Mouse (Mus musculus) ES-E14 (cell line): Measurements from ENCODE around the gene Sapcd2. TPM values are rescaled to one million over a fixed set of nuclear protein-coding genes. Genes with fewer than 3 reads are reported as not detected.

ENCODE experiments used
- DNase-seq: peaks from one replicate; pipeline ENCODE4 v3.0.0-alpha.2; 2013; ENCODE audit warnings: low read depth, low spot score
- H3K27ac ChIP-seq: 2 replicates; pipeline ENCODE4 v1.5.1; 2012; ENCODE audit warnings: low read depth, mild to moderate bottlenecking, low read length, moderate library complexity, mixed read lengths; ENCODE audit not compliant: poor library complexity, insufficient read depth, severe bottlenecking
- H3K36me3 ChIP-seq: 2 replicates; pipeline ENCODE4 v1.6.1; 2012; ENCODE audit warnings: mild to moderate bottlenecking, low read length, moderate library complexity, mixed read lengths; ENCODE audit not compliant: control insufficient read depth, poor library complexity, insufficient read depth, severe bottlenecking
- H3K4me1 ChIP-seq, 2 experiments: fragments of 150-350 bp in 1 of 2; sonication (generic) in 1 of 2; 2 replicates each; pipeline ENCODE4 v1.6.1; 2012; ENCODE audit warnings: low read length in 2 of 2, mild to moderate bottlenecking in 1 of 2, mixed read lengths in 1 of 2; ENCODE audit not compliant: control insufficient read depth in 2 of 2, insufficient read depth in 2 of 2, poor library complexity in 1 of 2
- H3K4me3 ChIP-seq, 2 experiments: fragments of 150-350 bp in 1 of 2; sonication (generic) in 1 of 2; 2 replicates each; pipeline ENCODE4 v1.5.1; 2012; ENCODE audit warnings: low read length in 2 of 2, low read depth in 1 of 2, mild to moderate bottlenecking in 1 of 2, mixed read lengths in 1 of 2; ENCODE audit not compliant: insufficient read depth in 1 of 2, poor library complexity in 1 of 2, severe bottlenecking in 1 of 2
- H3K9ac ChIP-seq: 2 replicates; pipeline ENCODE4 v1.6.1; 2012; ENCODE audit warnings: low read depth, mild to moderate bottlenecking, low read length, mixed read lengths; ENCODE audit not compliant: poor library complexity, insufficient read depth, severe bottlenecking
- H3K9me3 ChIP-seq: fragments of 150-350 bp; sonication (generic); 2 replicates; pipeline ENCODE4 v1.6.1; 2012; ENCODE audit warnings: low read depth, mild to moderate bottlenecking, low read length; ENCODE audit not compliant: control insufficient read depth, insufficient read depth
- CHD2 ChIP-seq: IDR thresholded peaks from 2 replicates; pipeline ENCODE4 v1.6.1; 2014; ENCODE audit warnings: mild to moderate bottlenecking, low read depth, low read length, inconsistent platforms
- HCFC1 ChIP-seq: IDR thresholded peaks from 2 replicates; pipeline ENCODE4 v1.6.1; 2012; ENCODE audit warnings: low read length, inconsistent platforms, borderline replicate concordance; ENCODE audit not compliant: insufficient read depth
- MAFK ChIP-seq: IDR thresholded peaks from 2 replicates; pipeline ENCODE4 v1.6.1; 2014; ENCODE audit warnings: mild to moderate bottlenecking, low read depth, low read length, inconsistent platforms; ENCODE audit not compliant: insufficient read depth
- ZC3H11A ChIP-seq: IDR thresholded peaks from 2 replicates; pipeline ENCODE4 v1.6.1; 2012; ENCODE audit warnings: low read depth, mild to moderate bottlenecking, inconsistent platforms, low read length, borderline replicate concordance
- ZNF384 ChIP-seq: IDR thresholded peaks from 2 replicates; pipeline ENCODE4 v1.6.1; 2012; ENCODE audit warnings: low read depth, low read length, inconsistent platforms
- in situ Hi-C, 2 experiments: fragments of 600-800 bp; cut with MboI; formaldehyde crosslinking; loops; one replicate each; pipeline ENCODE4 v1.15.1; 2025; ENCODE audit warnings: low sequenced_read_pairs in 2 of 2, inconsistent platforms in 1 of 2; ENCODE audit not compliant: unreplicated experiment in 2 of 2
- total RNA-seq: library from RNA; depleted of rRNA; stranded (reverse); fragments of 300-350 nt; gene quantifications from 2 replicates; pipeline ENCODE4 v1.2.3, GENCODE M21; 2012

Sapcd2 gene
- total RNA-seq, 1 experiment: 34.4 TPM

DNA sequence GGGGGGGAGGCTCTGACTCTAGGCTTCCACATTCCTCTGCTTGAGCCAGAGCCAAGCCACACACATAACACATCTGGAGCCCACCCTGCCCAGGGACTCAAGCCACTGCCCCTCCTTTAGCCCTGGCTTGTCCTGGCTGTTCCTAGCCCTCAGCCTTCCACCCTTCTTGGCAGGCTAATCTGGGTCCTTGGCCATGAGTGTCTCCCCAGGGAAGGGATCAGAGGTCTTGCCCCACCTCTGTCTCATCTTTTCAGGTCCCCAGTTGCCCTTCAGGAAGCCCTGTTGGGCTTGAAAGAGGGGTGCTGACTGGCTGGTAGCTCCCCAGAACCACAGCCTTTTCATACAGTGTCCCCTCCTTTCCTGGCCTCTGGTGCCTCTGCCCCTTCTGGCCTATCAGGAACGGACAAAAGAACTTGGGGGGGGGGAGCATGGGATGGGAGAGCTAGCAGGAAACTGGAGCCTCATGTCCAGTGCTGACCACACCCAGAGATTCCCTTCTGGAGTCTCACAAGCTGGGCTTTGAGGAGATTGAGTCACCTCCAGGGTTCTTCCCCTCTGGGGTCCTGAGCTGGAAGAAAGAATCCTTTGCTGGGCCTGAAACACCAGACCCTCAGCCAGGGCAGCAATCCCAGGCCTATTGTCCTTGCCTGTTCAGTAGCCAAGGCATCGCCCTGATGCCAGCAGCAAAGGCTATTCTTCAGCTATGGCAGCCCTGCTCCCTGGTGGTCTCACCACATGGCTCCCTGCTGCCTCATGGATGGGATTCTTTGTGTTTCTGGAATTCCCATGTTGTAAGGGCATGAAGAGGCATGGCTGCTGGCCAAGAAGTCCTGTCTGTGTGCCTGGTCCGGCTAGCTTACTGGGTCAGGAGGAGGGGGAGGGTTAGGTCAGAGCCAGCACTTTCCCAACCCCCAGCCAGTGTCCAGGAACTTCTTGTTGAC is 22.4 kb downstream of the Sapcd2 start:
- peaks cover 0 to 9% of the 10 kb centered on the region in 2 experiments; a peak in 1 of 4 replicates for H3K4me1 ChIP-seq
- no peaks in the 10 kb centered on the region for H3K36me3 ChIP-seq
- H3K27ac ChIP-seq: no peak overlapping the region
- H3K4me3 ChIP-seq: no peak overlapping the region
- no peak for DNase-seq
- in situ Hi-C loops: no loop called here
- no peak for TF ChIP-seq HCFC1
- TF ChIP-seq ZC3H11A: no peak
- TF ChIP-seq CHD2: no peak
- no peak for TF ChIP-seq MAFK
- TF ChIP-seq ZNF384: no peak
- H3K9ac ChIP-seq: no peak overlapping the region
- H3K9me3 ChIP-seq: no peaks in the 10 kb centered on the region

DNA sequence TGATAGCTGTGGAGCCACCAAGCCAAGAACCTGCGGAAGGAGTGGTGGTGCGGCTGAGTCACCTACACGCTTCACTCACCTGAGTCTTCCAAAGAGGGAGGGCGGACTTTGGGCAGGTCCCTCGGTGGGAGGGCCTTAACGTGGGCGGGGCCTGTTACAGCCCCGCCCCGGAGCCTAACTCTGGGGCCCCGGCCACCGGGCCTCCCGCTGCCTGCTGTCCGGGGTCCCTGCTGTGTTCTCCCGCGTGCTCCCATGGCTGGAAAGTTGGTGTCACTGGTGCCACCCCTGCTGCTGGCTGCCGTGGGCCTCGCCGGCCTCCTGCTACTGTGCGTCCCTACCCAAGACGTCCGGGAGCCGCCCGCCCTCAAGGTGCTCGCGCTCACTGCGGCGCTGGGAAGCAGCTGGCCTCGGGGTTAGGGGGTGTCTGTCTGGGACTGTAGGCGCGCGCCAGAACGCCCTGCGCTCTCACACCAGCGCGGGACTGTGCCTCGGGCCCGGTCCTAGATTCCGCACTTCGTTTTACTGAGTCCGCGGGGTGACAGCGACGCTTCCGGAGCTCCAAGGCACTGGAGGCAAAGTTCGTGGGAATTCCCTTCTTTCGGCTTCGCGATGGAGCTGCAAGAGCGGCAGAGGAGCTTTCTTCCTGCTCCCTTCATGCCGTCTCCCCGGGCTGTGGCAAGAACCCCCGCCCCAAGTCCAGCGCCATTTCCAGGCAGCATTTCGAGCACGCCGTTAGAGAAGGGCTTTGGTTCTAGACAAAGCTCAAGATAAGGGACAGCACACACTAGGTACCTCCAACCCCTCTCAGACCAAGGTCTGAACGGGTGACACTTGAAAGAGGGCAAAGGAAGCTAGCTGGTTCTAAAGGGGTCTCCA is 23.8 kb downstream of the Sapcd2 start, which contains the start of gene Entpd2:
TSS of gene Entpd2 (plus strand) at position 154 of the 876 bp plus-strand sequence.
- H3K4me1 ChIP-seq: peaks cover 0 to 9% of the 10 kb centered on the region in 2 experiments; a peak in 1 of 4 replicates
- TF ChIP-seq MAFK (no peak), ZNF384 (no peak), ZC3H11A (no peak), HCFC1 (no peak), CHD2 (no peak)
- H3K9me3 ChIP-seq: no peaks in the 10 kb centered on the region
- no peak within 1 kb of the TSS for H3K27ac ChIP-seq
- DNase-seq: peak; percentile 34
- in situ Hi-C loops: no loop called here
- no peaks in the 10 kb centered on the region for H3K36me3 ChIP-seq
- H3K4me3 ChIP-seq: peak within 1 kb of the TSS; percentile 73 to 77
- H3K9ac ChIP-seq: peak within 1 kb of the TSS; percentile 55

DNA sequence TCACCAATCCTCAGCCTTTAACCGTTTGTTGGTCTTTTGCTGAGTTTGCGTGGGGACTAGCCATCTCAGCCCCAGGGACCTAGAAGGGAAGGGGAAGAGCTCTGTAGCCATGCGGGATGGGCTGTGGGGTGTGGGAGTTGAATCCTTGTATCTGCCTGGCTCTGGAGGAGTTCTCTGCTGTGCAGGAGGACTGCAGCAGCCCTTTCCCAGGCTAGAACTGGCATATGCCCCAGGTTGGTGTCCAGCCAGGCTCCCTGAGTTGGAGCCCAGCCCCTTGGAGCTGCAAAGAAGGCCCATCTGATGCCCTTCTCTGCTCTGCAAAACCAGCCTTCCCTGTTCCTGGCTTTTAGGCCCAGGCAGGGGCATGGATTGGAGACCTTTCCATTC is 24.5 kb downstream of the Sapcd2 start:
- no peak overlapping the region for H3K27ac ChIP-seq
- no peaks in the 10 kb centered on the region for H3K9me3 ChIP-seq
- peak overlapping the region; percentile 73 to 77; a peak in 2 of 4 replicates for H3K4me3 ChIP-seq
- no peak overlapping the region for H3K9ac ChIP-seq
- peaks cover 0 to 9% of the 10 kb centered on the region in 2 experiments; a peak in 1 of 4 replicates for H3K4me1 ChIP-seq
- H3K36me3 ChIP-seq: no peaks in the 10 kb centered on the region
- no peak for DNase-seq
- in situ Hi-C loops: no loop called here
- TF ChIP-seq ZC3H11A: no peak
- TF ChIP-seq CHD2: no peak
- no peak for TF ChIP-seq HCFC1
- TF ChIP-seq ZNF384: no peak
- no peak for TF ChIP-seq MAFK

DNA sequence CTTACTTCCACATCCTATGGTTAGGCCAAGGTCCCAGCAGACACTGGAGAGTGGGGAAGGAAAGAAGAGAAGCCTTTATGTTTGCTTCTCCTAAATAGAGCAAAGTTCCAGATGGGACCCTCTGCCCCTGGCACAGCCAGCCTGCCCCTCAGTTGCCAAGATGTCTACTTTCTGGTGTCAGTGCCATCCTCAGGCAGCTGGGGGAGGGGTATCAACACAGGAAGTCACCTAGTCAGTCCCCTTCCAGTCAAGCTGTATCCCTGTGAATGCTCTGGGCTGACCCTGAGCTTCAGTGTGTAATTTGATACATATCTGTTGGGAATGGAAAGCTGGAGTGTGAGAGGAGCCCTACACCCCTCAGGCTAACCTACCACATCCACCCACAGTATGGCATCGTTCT is 24.9 kb downstream of the Sapcd2 start:
- Histone ChIP-seq H3K4me1 (peaks cover 0 to 9% of the 10 kb centered on the region in 2 experiments; a peak in 1 of 4 replicates), H3K9me3 (no peaks in the 10 kb centered on the region), H3K4me3 (no peak overlapping the region), H3K9ac (no peak overlapping the region), H3K27ac (no peak overlapping the region), H3K36me3 (no peaks in the 10 kb centered on the region)
- in situ Hi-C loops: no loop called here
- no peak for DNase-seq
- no peak for TF ChIP-seq ZC3H11A
- TF ChIP-seq CHD2: no peak
- no peak for TF ChIP-seq ZNF384
